Mouse (Mus musculus) retina, embryonic 14.5 days (tissue): ENCODE data around the gene Ttc34.

ENCODE experiments used
- DNase-seq: peaks from one replicate; pipeline ENCODE4 v3.0.0-alpha.2; 2015; ENCODE audit warnings: low spot score

Gene Ttc34

DNA sequence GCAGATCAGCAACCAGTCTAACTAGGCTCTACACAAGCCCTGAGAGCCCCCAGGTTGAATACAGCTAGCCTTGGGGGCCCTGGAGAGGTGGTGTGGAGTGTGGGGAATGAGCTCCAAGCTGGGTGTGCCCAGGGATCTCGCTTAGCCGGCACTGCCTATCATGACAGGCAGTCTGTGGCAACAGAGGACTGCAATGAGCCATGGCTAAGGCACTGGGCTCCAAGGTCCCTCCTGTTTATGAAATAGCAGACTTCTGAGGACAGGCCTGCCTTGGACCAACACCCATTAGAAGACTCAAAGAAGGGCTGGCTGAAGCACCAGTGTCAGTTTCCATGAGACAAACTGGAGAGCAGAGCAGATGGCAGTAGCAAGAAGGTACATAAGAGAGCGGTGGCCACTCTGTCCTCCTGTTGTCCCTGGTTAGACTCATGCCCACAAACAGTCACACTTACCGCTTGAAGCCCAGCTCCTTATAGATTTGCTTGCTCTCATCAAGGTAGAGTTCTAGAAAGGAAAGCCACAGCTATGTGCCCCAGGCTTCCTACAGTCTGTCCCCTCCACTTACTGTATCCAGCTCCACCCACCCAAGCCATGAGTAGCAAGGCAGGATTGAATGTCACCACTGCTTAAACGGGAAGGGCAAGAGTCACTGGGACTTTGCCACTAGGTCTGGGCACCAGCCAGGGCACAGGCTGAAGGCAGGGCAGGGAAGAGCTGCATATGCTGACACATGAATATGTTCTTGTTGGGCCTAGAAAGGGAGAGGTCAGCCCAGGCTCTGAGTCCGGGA is 60.6 kb downstream of the Ttc34 start:
- DNase-seq: no peak

DNA sequence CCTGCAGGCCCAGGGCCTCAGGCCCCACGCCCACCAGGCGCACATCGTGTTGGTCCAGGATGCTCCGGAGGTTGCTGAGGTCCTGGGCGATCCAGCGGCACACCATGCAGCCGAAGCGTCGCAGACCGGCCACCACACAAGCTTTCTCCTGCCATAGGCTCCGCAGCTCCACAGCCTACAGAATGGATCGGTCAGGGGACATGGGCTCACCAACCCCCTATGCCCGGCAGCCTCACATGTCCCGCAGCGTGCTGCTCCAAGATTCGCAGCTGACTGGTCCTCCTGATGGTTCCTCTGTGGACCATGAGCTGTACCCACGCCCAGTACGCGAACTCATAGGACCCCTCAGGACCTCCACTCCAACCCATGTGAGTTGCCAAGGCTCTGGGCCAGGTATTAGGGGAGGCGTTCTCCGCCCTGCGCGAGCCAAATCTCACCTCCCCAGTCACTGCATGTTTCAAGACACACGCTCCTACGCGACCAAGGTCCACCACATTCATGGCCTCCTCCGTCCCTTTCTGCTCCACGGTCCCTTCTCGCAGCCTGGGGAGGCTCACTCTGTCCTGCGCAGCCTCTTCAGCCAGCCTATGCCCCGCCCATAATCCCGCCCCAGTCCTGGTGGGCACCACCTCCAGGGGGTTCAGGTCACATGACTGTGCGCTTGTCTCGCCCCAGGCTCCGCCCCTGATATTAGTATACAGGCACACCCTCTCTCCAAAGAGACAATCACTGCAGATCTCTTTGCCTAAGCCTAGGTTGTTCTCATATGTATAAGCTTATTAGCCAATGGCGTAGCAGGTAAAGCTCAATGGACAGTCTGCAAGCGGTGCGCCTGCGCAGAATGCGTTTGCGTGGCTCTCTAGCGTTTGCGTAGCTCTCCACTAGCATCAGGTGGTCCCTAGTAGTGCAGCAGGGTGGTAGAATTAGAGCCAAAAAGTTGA is 61.5 kb downstream of the Ttc34 start, which contains the start of gene Fam213b:
TSS of gene Fam213b (minus strand) at position 630 of the 941 bp plus-strand sequence.
- DNase-seq: peak; percentile 88

DNA sequence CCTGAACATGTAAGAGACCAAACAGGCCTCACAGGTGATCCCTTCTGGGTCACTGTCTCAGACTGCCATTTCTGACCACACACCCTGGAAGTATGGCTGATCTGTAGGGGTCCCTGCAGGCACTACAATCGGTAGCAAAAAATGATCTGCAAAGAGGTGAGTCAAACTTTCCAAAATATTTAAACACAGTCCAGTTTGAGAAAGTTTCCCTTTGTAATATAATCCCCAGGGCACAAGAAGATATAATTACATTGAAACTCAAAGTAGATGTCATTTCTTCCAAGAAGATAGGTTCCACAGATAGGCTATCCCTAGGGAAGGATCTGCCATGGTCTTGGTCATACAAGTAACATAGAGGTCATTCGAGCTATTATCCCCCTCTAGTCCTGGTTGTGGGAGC is 65.1 kb downstream of the Ttc34 start:
- no peak for DNase-seq

DNA sequence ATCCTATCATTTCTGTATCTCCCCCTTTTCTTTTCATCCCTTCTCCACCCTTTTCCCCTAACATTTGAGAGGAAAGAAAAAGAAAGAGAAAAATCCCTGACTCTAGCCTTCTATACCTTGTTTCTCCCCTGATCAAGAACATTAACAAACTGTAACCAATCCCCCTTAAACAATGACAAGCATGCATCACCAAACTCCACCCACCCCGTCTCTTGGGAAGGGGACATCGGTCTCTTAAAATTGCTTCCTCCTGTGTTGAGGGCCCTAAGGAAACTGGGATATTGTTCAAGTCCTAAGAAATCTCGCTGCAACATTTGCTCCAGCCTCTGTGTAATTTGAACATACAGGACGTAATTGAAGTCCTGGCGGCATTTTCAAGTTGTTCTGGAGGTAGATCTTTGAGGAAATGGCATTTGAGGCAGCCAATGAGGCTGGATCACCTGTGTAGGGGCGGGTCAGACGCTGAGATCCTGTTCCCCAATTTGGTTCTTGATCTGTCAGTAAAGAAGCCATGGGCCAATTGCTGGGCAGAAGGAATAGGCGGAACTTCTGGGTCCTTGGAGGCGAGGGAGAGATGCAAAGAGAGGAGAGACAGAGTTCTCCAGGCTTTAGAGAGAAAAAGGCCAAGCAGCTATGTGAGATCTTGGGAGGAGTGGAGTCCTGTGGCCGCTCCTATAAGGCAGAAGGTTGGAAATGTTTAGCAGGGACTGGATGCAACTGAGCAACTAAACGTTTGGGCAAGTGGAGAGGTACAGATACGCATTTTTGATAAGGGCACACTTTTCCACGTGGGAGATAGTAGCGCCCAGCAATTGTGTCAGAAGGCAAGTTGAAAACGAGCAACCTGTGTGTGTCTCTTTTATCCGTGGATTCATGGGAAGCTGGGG is 67.2 kb downstream of the Ttc34 start:
- DNase-seq: peak; percentile 89

DNA sequence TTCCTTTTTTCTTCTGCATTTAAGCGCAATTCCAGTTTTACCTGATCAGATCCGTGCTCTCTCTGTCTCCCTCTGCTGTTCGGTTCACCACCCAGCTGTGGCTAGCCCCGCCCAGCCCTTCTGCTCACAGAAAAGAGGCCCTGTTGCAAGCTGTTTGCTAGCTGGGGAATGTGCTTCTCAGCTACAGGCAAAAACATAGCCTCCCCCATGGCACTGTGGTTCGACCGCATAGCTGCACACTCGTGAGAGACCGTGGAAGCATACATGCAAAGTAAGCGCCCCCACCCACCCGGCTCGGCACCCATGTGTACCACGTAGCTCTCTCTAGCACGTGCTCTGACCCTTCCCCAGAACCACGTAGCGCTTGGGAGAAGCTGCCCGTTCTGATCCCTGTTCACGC is 70.6 kb downstream of the Ttc34 start:
- DNase-seq: peak; percentile 87

DNA sequence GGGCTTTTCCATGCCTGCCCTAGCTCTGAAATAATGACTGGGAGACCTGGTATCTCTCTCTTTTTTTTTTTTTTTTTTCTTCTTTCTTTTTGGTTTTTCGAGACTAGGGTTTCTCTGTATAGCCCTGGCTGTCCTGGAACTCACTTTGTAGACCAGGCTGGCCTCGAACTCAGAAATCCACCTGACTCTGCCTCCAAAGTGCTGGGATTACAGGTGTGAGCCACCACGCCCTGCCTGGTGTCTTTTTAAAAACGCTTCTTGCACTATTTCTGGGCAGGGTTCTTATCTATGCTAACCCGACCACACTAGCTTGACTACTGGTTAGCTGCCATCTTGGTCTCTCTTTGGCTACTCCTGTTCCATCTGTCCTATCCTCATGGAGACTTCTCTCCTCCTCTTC is 71.2 kb downstream of the Ttc34 start:
- no peak for DNase-seq

DNA sequence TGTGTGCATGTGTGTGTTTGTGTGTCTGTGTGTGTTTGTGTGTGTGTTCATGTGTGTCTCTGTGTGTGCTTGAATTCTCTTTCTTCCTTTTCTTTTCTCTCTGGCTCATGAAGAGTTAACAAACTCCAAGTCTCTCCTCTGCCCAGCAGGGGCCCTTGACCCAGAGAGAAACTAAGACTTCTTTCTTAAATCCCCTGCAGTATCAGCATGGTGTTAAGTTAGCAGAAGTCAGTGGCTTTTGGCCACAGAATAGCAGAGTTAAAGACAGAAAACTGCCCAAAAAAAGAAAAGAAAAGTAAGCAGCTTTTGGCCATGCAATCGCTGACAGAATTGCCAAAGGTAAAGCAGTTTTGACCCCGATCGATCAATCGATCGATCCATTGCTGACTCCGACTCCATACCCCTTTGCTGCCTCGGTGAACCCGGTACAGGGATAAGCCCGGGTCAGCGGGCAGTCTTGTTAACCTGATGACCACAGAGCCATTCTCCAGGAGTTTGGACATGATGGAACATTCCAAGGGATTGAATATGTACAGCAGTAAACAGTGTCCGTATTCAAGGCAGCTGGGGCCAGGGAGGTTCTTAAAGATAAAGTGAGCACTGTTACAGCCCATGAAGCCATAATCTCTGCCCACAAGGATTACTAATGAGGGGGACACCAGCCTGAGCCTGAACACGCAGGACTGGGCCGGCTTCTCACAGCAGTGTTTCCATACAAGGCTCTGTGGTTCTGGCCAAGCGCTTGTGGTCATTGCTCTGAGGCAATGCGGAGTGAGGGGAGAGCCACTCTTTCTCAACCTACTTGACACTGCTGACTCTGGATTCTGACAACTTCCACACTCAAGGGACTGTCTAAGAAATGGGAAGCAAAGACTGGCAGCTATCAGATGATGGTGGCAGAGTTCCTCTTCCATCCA is 73.6 kb downstream of the Ttc34 start:
- no peak for DNase-seq

DNA sequence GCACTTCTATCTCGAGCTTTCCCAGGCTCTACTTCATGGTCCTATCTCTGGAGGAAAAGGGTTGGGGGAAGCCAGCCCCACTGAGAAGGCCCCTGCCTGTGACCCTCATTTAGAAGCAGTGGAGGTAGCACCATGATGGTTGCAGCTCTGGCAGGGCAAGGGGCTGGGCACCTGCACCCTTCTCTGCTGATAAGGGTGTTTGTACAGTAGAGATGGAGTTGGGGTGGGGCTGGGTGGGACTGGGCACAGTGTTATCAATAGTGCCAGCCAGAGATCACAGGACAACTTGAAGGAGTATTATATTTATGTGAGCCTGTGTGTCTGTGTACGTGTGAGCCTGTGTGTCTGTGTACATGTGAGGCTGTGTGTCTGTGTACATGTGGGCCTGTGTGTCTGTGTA is 74.4 kb downstream of the Ttc34 start:
- no peak for DNase-seq

DNA sequence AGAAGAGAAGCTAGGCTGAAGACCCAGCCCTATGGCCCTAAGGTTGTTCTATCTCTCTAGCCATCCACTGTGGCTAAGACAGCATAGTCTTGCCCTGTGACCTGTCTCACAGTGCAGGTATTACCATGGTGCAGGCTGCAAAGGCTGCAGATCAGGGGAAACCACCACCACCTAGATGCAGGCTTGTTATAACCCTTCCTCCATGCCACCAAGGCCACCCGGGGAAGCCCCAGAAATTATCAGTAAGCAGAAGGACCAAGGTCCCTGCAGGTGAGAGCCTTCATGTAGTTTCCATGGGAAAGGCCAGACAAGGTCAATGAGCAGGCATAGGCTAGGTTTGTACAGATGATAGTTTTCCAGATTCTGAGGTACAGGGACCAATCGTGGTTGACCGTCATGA is 76.6 kb downstream of the Ttc34 start:
- DNase-seq: no peak

DNA sequence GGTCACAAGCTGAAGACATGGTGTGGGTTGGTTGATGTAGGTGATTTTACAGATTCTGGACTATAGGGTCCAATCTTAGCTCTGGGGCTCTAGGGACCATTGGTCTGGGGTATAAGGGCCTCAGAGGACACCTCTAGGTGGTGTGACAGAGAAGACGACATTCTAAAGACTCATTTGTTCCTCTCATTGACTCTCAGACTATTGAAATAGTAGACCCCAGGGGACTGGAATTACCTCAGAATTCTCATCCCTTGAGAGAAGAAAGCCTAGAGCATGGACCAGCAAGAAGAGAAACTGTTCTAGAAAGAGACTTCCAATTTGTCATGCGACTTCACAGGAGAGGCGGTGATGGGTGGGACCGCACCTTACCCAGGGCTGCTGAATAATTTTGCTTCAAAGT is 77.0 kb downstream of the Ttc34 start:
- DNase-seq: no peak

DNA sequence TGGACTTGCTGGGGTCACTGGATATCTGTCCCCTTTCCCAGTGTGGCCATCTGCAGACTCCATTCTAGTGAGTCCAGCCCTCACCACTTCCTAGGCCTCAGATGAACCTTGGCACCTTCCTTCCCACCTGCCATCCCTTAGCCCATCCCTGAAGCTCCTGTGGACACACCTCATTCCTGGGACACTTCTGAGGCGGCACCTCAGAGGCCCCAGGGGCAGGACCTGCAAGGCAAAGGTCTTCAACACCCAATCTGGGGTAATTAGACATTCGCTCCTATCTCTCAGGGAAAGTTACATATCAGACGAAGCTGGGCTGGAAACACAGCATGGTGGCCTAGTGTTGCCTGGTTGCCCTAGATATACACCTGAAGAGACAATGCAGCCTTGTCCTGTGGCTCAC is 77.4 kb downstream of the Ttc34 start:
- no peak for DNase-seq

DNA sequence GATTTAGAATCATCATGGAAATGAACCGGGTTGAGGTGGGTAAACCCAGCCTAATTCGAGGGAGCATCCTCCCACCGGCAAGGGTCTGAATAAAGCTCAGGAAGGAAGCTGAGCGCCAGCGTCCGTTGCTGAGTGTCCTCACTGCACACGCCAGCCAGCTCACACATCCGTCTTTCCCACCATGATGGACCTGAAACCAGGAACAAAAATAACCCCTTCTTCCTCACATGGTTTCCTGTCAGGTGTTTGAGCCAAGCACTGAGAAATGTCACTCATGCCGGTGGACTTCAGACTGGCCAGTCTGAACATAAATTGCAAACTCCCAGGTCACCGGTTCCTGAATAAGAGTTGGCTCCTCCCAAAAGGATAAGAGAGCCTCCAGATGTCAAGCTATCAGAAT is 78.0 kb downstream of the Ttc34 start:
- no peak for DNase-seq

DNA sequence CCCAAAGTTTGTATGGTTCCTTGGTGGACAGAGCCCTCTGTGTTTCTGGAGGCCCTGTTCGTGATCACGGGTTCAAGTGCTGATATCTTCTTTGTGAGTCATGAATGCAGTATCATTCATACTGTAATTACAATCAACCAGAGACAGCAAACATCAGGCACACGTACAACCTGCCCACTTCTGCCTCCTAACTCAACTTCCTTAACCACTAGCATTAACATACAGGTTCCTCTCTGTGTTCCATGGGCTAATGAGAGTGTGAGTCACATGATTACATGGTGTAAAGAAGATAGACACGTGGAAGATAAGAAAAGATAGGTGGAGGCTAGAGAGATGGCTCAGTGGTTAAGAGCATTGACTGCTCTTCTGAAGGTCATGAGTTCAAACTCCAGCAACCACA is 79.4 kb downstream of the Ttc34 start:
- no peak for DNase-seq
